Mouse (Mus musculus) mouse embryonic stem cell (cell line): ENCODE measurements at regions not wholly inside any gene's neighbourhood (a gene's known extent, or its start where the extent isn't known, plus 50 kb on each side); places are given as distances from the start of the nearest gene placed in this dataset.

Source experiments
- in situ Hi-C, 2 experiments: fragments of 300-500 bp; cut with MboI; formaldehyde crosslinking; loops; 1 replicate in 1 of 2; 3 replicates in 1 of 2; pipeline ENCODE4 v1.14.3; 2019 to 2020; ENCODE audit warnings: low sequenced_read_pairs in 2 of 2, low pct_unique_long_range_greater_than_20kb in 1 of 2, mixed read lengths in 1 of 2; ENCODE audit not compliant: unreplicated experiment in 1 of 2

- in situ Hi-C loops: loop anchor here (25.0 kb wide), 1 partner anchor 1046 kb away; no protein-coding TSS in a partner anchor
Measured at GRCm38 (mm10) chr13:83716711-83717171, 212.9 kb downstream of the Mef2c start.

- in situ Hi-C loops: loop anchor here (25.0 kb wide), 1 partner anchor 1045 kb away; no protein-coding TSS in a partner anchor
Measured at GRCm38 (mm10) chr13:83717686-83718210, 213.9 kb downstream of the Mef2c start.

- in situ Hi-C loops: loop anchor here (25.0 kb wide), 1 partner anchor 1044 kb away; no protein-coding TSS in a partner anchor
Measured at GRCm38 (mm10) chr13:83718431-83719410, 214.9 kb downstream of the Mef2c start.

DNA sequence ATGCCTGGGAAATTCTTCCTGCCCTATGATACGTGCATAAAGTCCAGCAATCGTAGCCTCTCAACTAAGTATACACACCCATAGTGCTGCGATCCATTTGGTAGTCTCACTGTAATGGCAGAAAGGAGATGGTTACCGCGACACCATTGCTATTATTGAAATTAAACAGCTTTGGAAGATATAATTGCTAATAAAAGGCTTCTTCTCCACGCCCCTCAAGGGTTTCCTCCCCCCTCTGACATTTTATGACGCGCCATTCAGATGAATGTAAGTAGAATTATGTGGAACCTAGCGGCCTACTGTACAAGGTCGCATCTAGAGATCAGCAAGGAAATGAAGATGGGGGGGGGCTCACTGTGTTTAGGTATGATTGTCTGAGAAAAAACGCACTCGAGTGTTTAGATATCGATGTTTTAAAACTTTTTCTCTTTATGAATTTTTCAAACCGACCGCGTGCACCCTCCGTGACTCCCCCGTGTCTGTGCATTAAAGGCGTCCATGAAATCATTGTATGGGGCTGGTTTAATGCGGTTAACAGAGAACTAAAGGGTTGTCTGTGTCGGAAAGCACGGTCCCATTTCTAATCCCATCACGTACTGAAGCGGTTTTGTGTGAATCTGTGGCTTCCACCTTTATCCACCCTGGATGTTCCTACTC lies 215.9 kb downstream of the Mef2c start:
- in situ Hi-C loops: loop anchor here (25.0 kb wide), 1 partner anchor 1043 kb away; no protein-coding TSS in a partner anchor

DNA sequence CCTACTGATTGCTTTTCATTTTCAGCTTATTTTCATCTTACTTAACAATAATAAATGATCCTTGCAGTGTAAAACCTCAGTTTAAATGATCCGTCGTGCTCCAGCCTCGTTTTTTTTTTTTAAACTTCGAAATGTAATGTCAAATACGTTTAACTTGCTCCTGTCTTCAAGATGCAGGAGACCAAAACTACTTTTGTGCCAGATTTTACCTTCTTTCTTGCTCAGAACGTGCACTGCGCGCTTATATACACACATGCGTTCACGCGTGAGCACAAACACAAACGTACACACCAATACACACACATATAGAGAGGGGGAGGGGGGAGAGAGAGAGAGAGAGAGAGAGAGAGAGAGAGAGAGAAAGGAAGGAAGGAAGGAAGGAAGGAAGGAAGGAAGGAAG lies 216.5 kb downstream of the Mef2c start:
- in situ Hi-C loops: loop anchor here (25.0 kb wide), 1 partner anchor 1042 kb away; no protein-coding TSS in a partner anchor

GRCm38 (mm10) chr13:83720883-83721371 lies 217.1 kb downstream of the Mef2c start:
- in situ Hi-C loops: loop anchor here (25.0 kb wide), 1 partner anchor 1041 kb away; no protein-coding TSS in a partner anchor

DNA sequence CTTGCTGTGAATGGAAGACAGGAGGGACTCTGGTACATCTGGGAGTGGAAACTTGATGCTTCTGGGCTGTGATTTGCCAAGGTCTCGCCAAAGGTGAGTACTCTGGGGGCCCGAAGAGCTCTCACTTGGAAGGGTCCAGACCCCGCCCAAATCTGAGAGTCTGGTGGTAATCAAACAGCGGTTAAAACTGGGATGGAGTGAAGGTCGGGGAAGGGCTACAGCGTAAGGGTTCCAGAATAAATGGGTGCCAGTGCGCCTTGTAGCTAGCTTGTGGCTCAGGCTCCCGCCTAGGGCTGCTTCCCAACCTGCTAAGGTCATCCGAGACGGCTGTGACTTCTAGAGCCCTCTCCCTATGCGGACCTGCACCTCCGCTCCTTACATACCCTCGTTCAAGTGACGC lies 217.7 kb downstream of the Mef2c start:
- in situ Hi-C loops: loop anchor here (25.0 kb wide), 1 partner anchor 1041 kb away; no protein-coding TSS in a partner anchor

- in situ Hi-C loops: loop anchor here (25.0 kb wide), 1 partner anchor 1040 kb away; no protein-coding TSS in a partner anchor
Measured at GRCm38 (mm10) chr13:83722241-83722640, 218.4 kb downstream of the Mef2c start.

DNA sequence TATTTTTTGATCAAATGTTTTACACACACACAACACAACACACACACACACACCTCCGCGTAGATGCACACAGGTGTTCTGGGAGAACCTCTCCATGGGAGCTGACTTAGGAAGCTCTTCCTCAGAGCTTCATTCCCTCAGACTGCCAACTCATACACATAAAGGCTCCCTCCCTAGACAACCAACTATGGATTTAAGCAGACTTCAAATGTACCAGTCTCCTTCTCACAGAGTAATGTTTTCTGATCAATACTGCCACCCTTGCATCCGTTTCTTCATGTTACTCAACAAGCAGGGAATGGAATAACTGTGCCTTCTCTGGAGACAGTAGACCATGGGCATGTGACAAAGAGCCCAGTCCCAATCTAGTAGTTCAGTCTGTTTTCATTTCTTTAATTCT lies 219.0 kb downstream of the Mef2c start:
- in situ Hi-C loops: loop anchor here (25.0 kb wide), 1 partner anchor 1040 kb away; no protein-coding TSS in a partner anchor

GRCm38 (mm10) chr13:83723396-83723795 lies 219.6 kb downstream of the Mef2c start:
- in situ Hi-C loops: loop anchor here (25.0 kb wide), 1 partner anchor 1039 kb away; no protein-coding TSS in a partner anchor

DNA sequence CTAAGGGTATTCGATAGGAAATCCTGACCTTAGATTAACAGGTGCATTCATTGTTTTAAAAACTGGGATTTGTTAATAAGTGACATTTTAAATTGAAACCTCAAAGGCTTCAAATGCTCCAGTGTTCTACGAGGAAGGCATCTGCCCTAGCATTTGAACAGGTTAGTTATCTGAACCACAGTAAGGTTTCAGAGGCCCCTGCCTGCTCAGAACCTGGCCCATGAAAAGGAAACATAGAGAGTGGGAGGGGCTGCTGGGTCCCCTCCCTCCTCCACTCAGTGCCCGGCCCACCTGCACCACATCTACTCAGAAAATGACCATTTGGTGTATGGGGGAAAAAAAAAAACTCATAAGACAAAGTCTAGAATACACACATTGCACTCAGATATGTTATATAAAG lies 220.4 kb downstream of the Mef2c start:
- in situ Hi-C loops: loop anchor here (25.0 kb wide), 1 partner anchor 1038 kb away; no protein-coding TSS in a partner anchor

- in situ Hi-C loops: loop anchor here (25.0 kb wide), 2 partner anchors 512 to 1037 kb away; no protein-coding TSS in a partner anchor
Measured at GRCm38 (mm10) chr13:83724995-83725394, 221.2 kb downstream of the Mef2c start.

DNA sequence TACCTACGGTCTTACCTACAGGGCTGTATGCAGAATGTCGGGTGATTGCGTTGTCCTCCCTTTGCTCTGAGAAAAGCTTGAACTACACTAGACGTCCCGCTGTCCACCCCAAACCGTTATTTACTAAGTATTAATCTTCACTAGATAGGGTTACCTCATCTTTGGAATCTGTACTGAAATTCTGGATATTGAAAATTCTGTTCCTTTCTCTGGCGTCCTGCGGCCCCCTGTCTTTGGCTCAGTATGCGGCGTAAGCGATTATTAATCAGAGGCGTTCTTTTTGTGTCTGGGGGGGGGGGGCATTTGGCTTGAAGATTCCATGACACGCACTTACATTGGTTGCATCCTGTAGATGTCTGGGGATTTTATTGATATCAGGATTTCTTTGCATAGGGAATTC lies 222.0 kb downstream of the Mef2c start:
- in situ Hi-C loops: loop anchor here in 1 of 2 experiments (25.0 kb wide), 1 partner anchor 511 kb away; no protein-coding TSS in a partner anchor

- in situ Hi-C loops: loop anchor here in 1 of 2 experiments (25.0 kb wide), 1 partner anchor 511 kb away; no protein-coding TSS in a partner anchor
Measured at GRCm38 (mm10) chr13:83726346-83726975, 222.6 kb downstream of the Mef2c start.

DNA sequence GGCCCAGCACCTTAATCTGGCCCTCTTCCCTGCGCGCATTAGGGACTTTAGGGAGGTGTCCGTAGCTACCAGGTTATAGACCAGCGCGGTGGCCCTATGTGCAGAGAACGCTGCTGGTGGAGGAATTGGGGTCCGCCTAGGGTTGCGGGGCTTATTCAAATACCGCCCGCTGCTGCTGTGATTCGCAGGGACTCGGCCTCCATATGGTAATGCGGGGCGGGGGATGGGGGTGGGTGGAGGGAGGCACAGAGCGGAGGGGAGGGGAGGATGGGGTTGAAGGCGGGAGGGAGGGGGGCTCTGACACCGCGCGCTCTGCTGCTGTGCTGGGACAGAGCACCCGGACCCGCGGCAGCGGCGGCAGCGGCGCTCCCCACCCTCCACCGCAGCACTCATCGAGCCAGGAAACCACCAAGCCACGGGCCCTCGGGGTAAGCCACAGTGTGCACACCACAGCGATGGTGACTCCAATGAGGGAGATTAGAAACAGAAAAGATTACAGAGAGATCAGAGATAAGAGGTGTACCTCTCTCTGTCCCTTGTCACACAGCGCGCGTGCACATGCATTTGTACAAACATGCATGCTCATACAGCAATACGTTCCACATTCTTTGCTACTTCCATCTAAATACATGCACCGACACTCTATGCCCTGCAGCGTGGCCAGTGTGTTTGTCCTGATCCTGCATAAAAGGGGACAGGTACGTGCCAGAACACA lies 223.4 kb downstream of the Mef2c start:
- in situ Hi-C loops: loop anchor here in 1 of 2 experiments (25.0 kb wide), 1 partner anchor 510 kb away; no protein-coding TSS in a partner anchor

DNA sequence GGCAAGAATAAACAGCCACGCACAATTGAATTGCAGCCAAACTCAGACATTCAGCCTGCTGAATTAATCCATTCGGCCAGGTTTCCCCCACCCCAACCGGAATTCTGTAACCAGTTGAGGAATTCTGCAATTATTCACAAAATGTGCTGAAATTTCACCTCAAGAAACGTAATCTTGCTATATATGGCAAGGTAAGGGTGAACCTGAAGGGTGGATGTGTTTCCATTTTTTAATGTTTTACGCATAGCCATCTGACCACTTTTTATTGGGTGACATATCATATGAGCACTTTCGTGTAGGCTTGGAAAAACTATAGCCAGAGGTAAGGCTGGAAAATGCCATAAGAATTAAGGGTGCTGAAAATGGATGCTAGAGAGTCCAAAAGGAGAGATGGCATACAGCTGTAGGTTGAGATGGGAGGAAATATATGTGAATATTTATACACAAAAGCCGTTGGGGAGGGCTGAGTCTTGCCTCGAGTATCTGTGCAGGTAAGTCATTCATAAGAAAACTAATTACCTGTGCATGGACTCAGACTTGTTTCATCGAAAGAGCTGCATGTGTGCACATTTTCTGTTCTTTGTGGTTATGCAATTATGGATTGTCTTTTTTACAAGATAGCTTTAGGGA lies 224.0 kb downstream of the Mef2c start:
- in situ Hi-C loops: loop anchor here in 1 of 2 experiments (25.0 kb wide), 1 partner anchor 509 kb away; no protein-coding TSS in a partner anchor
